Mouse (Mus musculus): ENCODE measurements at regions not wholly inside any gene's neighbourhood (a gene's known extent, or its start where the extent isn't known, plus 50 kb on each side); places are given as distances from the start of the nearest gene placed in this dataset.

DNA sequence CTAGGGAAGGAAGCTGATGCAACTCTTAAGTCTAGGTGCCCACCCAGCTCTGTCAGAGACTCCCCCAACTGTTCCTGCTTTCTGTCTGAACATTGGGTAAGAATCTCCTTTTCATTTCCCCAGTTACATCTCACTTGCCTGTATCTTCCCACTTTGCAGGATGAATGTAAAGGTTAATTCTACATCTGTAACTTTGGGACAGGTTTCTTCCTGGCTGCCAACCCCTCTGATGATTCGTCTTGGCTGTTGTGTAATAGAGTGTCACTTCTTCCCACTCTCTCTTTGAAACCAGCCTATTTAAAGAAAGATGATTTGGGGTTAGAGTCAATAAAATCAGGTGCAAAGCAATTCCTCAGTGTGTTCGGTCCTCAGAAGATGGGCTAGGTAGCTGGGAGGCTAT is 698.2 kb upstream of the Kdm8 start:
- TF ChIP-seq CTCF (IDR thresholded peaks at IDR 0.05; ENCODE audit: insufficient read depth, low read length) (no peak), POLR2A (IDR thresholded peaks at IDR 0.05; ENCODE audit: borderline replicate concordance, extremely low read depth, low read depth, low read length) (no peak)
